Mouse (Mus musculus) common myeloid progenitor, adult 5-6 weeks (primary cell): ENCODE results near the gene Qrich2. TPM values are rescaled to one million over a fixed set of nuclear protein-coding genes. Genes with fewer than 3 reads are reported as not detected.
"Not testable (repeated sequence)": the region's sequence is repeated elsewhere in the genome, so short reads cannot be mapped to it uniquely, and the experiment has no call there.

Experiments used
- ATAC-seq: replicated peaks from 2 replicates; pipeline ENCODE4 v1.8.0; 2016; ENCODE audit warnings: low read depth, mild to moderate bottlenecking, moderate TSS enrichment, inconsistent platforms; ENCODE audit not compliant: poor library complexity, severe bottlenecking
- total RNA-seq: library from RNA; stranded (forward); fragments of 200-1000, 187-1606 nt; gene quantifications from 2 replicates; pipeline ENCODE4 v1.2.3, GENCODE M21; 2017

The Qrich2 gene
- total RNA-seq, 1 experiment from 2014 or later: not detected

- ATAC-seq: no peak
These were observed 49.7 kb downstream of the Qrich2 start for GRCm38 (mm10) chr11:116416196-116416943.

- ATAC-seq: no peak
These were observed 52.4 kb downstream of the Qrich2 start for GRCm38 (mm10) chr11:116413631-116414022.

- peak; percentile 60 for ATAC-seq
These were observed 53.0 kb downstream of the Qrich2 start, which contains the start of gene Rnf157 for GRCm38 (mm10) chr11:116412904-116413630. TSS of gene Rnf157 (minus strand) at chr11:116413032.

GRCm38 (mm10) chr11:116412028-116412827, 53.8 kb downstream of the Qrich2 start:
- 0 out of 2 replicates have a peak, but pooled peaks have one; percentile 23 for ATAC-seq

- ATAC-seq: no peak
These were observed 54.5 kb downstream of the Qrich2 start for GRCm38 (mm10) chr11:116411582-116411981.

- not testable (repeated sequence) for ATAC-seq
These were observed 55.6 kb downstream of the Qrich2 start for GRCm38 (mm10) chr11:116410415-116410814.

- no peak for ATAC-seq
These were observed 57.0 kb downstream of the Qrich2 start for GRCm38 (mm10) chr11:116409008-116409407.

GRCm38 (mm10) chr11:116406231-116406728, 59.8 kb downstream of the Qrich2 start:
- 0 out of 2 replicates have a peak, but pooled peaks have one; percentile 39 for ATAC-seq

GRCm38 (mm10) chr11:116405601-116406000, 60.4 kb downstream of the Qrich2 start:
- ATAC-seq: no peak

GRCm38 (mm10) chr11:116400560-116400959, 65.5 kb downstream of the Qrich2 start:
- ATAC-seq: peak; percentile 50

GRCm38 (mm10) chr11:116398348-116398677, 67.7 kb downstream of the Qrich2 start:
- no peak for ATAC-seq

- ATAC-seq: no peak
These were observed 68.3 kb downstream of the Qrich2 start for GRCm38 (mm10) chr11:116397517-116398347.

- ATAC-seq: no peak
These were observed 69.1 kb downstream of the Qrich2 start for GRCm38 (mm10) chr11:116396934-116397330.

- ATAC-seq: no peak
These were observed 69.6 kb downstream of the Qrich2 start for GRCm38 (mm10) chr11:116396276-116396933.

GRCm38 (mm10) chr11:116394769-116395168, 71.3 kb downstream of the Qrich2 start:
- ATAC-seq: peak; percentile 42
